Mouse (Mus musculus): ENCODE data around the gene Stx1b. TPM values are rescaled to one million over a fixed set of nuclear protein-coding genes. Genes with fewer than 3 reads are reported as not detected.
"Not testable (repeated sequence)": the region's sequence is repeated elsewhere in the genome, so short reads cannot be mapped to it uniquely, and the experiment has no call there.

Stx1b gene
- polyA plus RNA-seq, 1 experiment = 4.4 TPM

DNA sequence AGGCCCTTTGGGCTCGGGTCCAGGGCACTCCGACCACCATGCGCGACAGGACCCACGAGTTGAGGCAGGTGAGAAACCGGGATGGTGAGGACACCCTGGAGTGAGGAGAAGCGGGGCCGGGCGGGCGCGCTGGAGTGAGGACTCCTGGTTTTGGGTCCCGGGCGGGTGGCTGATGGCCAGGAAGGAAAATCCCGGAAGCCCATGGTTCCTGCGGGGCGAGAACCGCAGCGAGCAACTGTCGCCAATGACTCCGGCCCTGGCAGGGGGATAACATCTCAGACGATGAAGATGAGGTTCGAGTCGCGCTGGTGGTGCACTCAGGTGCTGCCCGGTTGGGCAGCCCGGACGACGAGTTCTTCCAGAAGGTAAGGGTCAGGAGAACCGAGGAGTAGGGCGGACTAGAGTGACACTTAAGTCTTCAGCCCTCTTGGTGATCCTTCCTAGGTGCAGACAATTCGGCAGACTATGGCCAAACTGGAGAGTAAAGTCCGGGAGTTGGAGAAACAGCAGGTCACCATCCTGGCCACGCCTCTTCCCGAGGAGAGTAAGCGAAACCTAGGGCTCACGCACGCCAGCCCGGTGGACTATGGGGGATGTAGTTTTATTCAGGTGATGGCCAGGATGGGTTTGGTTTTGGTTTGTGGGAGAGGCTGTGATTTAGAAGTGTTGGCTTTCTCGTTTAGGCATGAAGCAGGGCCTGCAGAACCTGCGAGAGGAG, 17.8 kb upstream of the Stx1b start:
- Histone ChIP-seq H3K27ac (ENCODE audit: insufficient read depth, low read length) (peak overlapping the region; percentile 89), H3K4me3 (ENCODE audit: insufficient read depth, low read length) (peak overlapping the region; percentile 94), H3K4me1 (ENCODE audit: control insufficient read depth, insufficient read depth, low read length) (no peaks in the 10 kb centered on the region)
- TF ChIP-seq CTCF (IDR thresholded peaks at IDR 0.05; ENCODE audit: borderline replicate concordance, insufficient read depth, low read length) (no peak), POLR2A (IDR thresholded peaks at IDR 0.05; ENCODE audit: low read depth, low read length) (peak; percentile 94)

DNA sequence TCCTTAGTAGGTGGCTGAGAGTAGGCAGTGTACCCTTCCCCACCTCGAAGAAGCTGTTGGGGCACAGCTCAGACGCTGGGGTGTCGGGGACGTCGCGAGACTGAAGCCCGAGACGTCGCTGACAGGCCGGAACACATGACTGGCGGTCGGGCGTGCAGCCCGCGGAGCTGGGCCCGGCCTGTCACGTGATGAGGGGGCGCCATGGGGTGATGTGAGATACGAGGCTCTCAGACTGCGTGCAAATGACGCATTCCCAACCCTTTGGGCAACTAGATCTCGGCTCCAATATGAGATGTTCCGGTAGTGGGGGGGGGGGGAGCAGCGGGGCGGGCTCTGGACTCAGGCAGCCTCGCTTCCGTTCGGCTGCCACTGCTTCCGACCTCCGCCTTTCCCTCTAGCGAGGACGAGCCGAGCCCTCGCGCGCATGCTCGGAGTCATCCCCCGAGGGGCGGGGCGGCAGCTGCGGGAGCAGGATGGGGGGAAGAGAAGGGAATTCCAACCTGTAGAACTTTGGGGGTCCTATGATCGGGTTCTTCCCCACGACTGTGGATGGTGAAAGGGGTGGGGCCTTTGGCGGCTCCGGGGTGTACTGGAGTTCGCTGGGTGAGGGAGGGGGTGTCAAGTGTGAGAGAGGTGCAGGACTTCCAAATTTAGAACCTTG, 17.1 kb upstream of the Stx1b start:
- Histone ChIP-seq H3K27ac (ENCODE audit: insufficient read depth, low read length) (peak overlapping the region; percentile 93), H3K4me1 (ENCODE audit: control insufficient read depth, insufficient read depth, low read length) (no peaks in the 10 kb centered on the region), H3K4me3 (ENCODE audit: insufficient read depth, low read length) (peak overlapping the region; percentile 94)
- TF ChIP-seq CTCF (IDR thresholded peaks at IDR 0.05; ENCODE audit: borderline replicate concordance, insufficient read depth, low read length) (no peak), POLR2A (IDR thresholded peaks at IDR 0.05; ENCODE audit: low read depth, low read length) (peak; percentile 84)

- TF ChIP-seq CTCF (IDR thresholded peaks at IDR 0.05; ENCODE audit: borderline replicate concordance, insufficient read depth, low read length) (no peak), POLR2A (IDR thresholded peaks at IDR 0.05; ENCODE audit: low read depth, low read length) (peak; percentile 12; the same call in 1 of the 2 replicates)
- Histone ChIP-seq H3K4me3 (ENCODE audit: insufficient read depth, low read length) (peak overlapping the region; percentile 22), H3K4me1 (ENCODE audit: control insufficient read depth, insufficient read depth, low read length) (no peaks in the 10 kb centered on the region)
These were observed 16.5 kb upstream of the Stx1b start for GRCm38 (mm10) chr7:127840886-127841285.

GRCm38 (mm10) chr7:127840031-127840430, 15.7 kb upstream of the Stx1b start:
- H3K27ac ChIP-seq (ENCODE audit: insufficient read depth, low read length); H3K4me3 ChIP-seq (ENCODE audit: insufficient read depth, low read length); H3K4me1 ChIP-seq (ENCODE audit: control insufficient read depth, insufficient read depth, low read length): not testable (repeated sequence)

More at GRCm38 (mm10) chr7:127840886-127841285, 16.5 kb upstream of the Stx1b start:
- peak overlapping the region; percentile 93 for H3K27ac ChIP-seq (ENCODE audit: insufficient read depth, low read length)

GRCm38 (mm10) chr7:127837878-127838277, 13.5 kb upstream of the Stx1b start:
- not testable (repeated sequence) for H3K4me1 ChIP-seq (ENCODE audit: control insufficient read depth, insufficient read depth, low read length); H3K4me3 ChIP-seq (ENCODE audit: insufficient read depth, low read length); H3K27ac ChIP-seq (ENCODE audit: insufficient read depth, low read length)

- Histone ChIP-seq H3K4me3 (ENCODE audit: insufficient read depth, low read length) (no peak overlapping the region), H3K27ac (ENCODE audit: insufficient read depth, low read length) (no peak overlapping the region), H3K4me1 (ENCODE audit: control insufficient read depth, insufficient read depth, low read length) (no peaks in the 10 kb centered on the region)
- TF ChIP-seq POLR2A (IDR thresholded peaks at IDR 0.05; ENCODE audit: low read depth, low read length) (no peak), CTCF (IDR thresholded peaks at IDR 0.05; ENCODE audit: borderline replicate concordance, insufficient read depth, low read length) (no peak)
These were observed 13.1 kb upstream of the Stx1b start for GRCm38 (mm10) chr7:127837473-127837872.

- Histone ChIP-seq H3K27ac (ENCODE audit: insufficient read depth, low read length) (no peak overlapping the region), H3K4me3 (ENCODE audit: insufficient read depth, low read length) (no peak overlapping the region), H3K4me1 (ENCODE audit: control insufficient read depth, insufficient read depth, low read length) (no peaks in the 10 kb centered on the region)
- TF ChIP-seq CTCF (IDR thresholded peaks at IDR 0.05; ENCODE audit: borderline replicate concordance, insufficient read depth, low read length) = no peak
- TF ChIP-seq POLR2A (IDR thresholded peaks at IDR 0.05; ENCODE audit: low read depth, low read length) = no peak
These were observed 11.2 kb upstream of the Stx1b start for GRCm38 (mm10) chr7:127835550-127835949.

DNA sequence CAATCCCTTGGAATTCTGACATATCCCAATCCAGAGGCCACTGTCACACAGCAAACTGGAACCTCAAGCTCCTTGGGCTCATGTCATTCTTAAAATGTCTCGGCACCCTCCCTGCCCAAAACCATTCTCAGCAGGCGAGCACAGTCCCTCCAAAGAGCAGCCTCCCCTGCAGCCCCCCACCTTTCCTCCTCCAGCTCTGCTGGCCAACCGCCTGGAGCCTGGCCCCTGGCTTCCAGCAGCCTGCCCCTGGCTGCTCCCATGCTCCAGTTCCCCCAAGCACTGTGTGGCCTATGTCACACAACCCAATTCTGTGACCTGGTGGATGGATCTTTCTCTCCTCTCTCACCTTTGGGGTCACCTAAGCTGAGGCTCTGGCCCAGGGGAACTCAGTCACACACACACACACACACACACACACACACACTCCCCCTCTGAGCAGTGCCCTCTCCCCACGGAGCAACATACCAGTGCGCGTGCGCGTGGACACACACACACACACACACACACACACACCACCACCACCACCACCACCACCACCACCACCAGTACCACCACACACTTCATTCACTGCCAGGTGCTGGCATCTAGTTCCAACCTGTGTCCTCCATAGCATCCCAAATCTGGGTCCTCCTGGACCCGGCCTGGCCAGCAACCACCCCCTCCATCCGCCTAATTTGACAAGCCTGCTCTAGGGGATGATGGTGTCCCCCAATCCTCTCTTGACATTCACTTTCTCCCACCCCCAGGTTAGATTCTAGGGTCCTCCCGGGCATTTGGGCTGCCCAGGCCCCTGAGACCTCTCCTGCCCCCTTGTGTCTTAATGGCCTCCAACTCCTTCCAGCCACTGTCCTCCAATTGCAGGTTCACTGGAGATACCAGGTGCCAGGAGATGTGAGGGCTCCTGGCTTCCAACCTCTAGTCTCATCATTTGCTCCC, 845 bp downstream of the Stx1b start:
- H3K4me3 ChIP-seq (ENCODE audit: insufficient read depth, low read length) = peak overlapping the region; percentile 38; the same call in 1 of the 2 replicates
- H3K4me1 ChIP-seq (ENCODE audit: control insufficient read depth, insufficient read depth, low read length) = no peaks in the 10 kb centered on the region
- no peak for TF ChIP-seq CTCF (IDR thresholded peaks at IDR 0.05; ENCODE audit: borderline replicate concordance, insufficient read depth, low read length)
- TF ChIP-seq POLR2A (IDR thresholded peaks at IDR 0.05; ENCODE audit: low read depth, low read length) = no peak
- H3K27ac ChIP-seq (ENCODE audit: insufficient read depth, low read length) = no peak overlapping the region

DNA sequence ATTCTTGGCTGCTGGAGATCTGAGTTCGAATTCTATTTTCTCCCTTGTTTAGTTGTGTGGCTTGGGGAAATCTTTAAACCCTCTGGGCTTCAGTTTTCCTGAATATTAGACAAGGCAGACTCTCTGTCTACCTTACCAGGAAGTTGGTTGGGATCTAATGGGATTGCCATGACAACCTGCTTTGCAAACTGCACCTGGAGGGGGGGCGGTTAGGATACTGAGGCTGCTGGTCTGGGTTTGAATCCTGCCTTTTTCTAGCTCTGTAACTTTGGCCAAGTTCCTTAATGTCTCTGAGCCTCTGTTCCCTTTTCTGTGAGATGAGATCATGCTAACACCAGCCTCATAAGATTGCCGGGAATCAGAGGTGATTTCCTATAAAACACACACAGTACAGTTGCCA, 1.9 kb downstream of the Stx1b start:
- H3K4me3 ChIP-seq (ENCODE audit: insufficient read depth, low read length) = no peak overlapping the region
- no peak overlapping the region for H3K27ac ChIP-seq (ENCODE audit: insufficient read depth, low read length)
- TF ChIP-seq POLR2A (IDR thresholded peaks at IDR 0.05; ENCODE audit: low read depth, low read length) (no peak), CTCF (IDR thresholded peaks at IDR 0.05; ENCODE audit: borderline replicate concordance, insufficient read depth, low read length) (no peak)
- H3K4me1 ChIP-seq (ENCODE audit: control insufficient read depth, insufficient read depth, low read length) = no peaks in the 10 kb centered on the region
